Mouse (Mus musculus): ENCODE results near the gene Toe1.

GRCm38 (mm10) chr4:116782171-116782570 is 25.3 kb downstream of the Toe1 start:
- TF ChIP-seq CTCF (IDR thresholded peaks at IDR 0.05; ENCODE audit: control insufficient read depth, insufficient read depth, insufficient replicate concordance, low read depth, low read length) (no peak), POLR2A (IDR thresholded peaks at IDR 0.05; ENCODE audit: control insufficient read depth, low read depth, low read length) (no peak)

All from testis, adult 2 months (tissue).